Mouse (Mus musculus) heart, embryonic 15.5 days (tissue): ENCODE measurements around the gene Olfr625-ps1. TPM values are rescaled to one million over a fixed set of nuclear protein-coding genes. Genes with fewer than 3 reads are reported as not detected.

Experiments used
- polyA plus RNA-seq: library from polyadenylated mRNA; unstranded; fragments of >200 nt; fragmentation: Nextera tagmentation; extraction: Ambion mirVana; gene quantifications from 2 replicates; pipeline ENCODE4 v1.2.1, GENCODE M21; 2015

Olfr625-ps1 gene
- polyA plus RNA-seq, 1 experiment from 2014 or later = not detected

Other genes with a start within 250 kb of the Olfr625-ps1 start
- not detected in 2 replicates for gene Olfr605, start 237.3 kb upstream of the Olfr625-ps1 start, polyA plus RNA-seq
- not detected in 2 replicates for gene Olfr606, start 233.7 kb upstream of the Olfr625-ps1 start, polyA plus RNA-seq
- gene Olfr607, start 218.6 kb upstream of the Olfr625-ps1 start, polyA plus RNA-seq = 0.31 and 0.47 TPM in 2 replicates
- gene Olfr608, start 212.8 kb upstream of the Olfr625-ps1 start, polyA plus RNA-seq = 0.52 and 0.59 TPM in 2 replicates
- 0.04 and 0.19 TPM in 2 replicates for gene Olfr609, start 184.7 kb upstream of the Olfr625-ps1 start, polyA plus RNA-seq
- not detected in 2 replicates for gene Olfr610, start 170.6 kb upstream of the Olfr625-ps1 start, polyA plus RNA-seq
- gene Olfr611, start 161.9 kb upstream of the Olfr625-ps1 start, polyA plus RNA-seq = not detected in 2 replicates
- not detected in 2 replicates for gene Olfr612, start 140.0 kb upstream of the Olfr625-ps1 start, polyA plus RNA-seq
- gene Olfr613, start 134.6 kb upstream of the Olfr625-ps1 start, polyA plus RNA-seq = not detected in 2 replicates
- not detected in 2 replicates for gene Olfr615, start 126.6 kb upstream of the Olfr625-ps1 start, polyA plus RNA-seq
- not detected in 2 replicates for gene Olfr616, start 113.6 kb upstream of the Olfr625-ps1 start, polyA plus RNA-seq
- gene Olfr617, start 109.7 kb upstream of the Olfr625-ps1 start, polyA plus RNA-seq = not detected in 2 replicates
- gene Olfr618, start 92.6 kb upstream of the Olfr625-ps1 start, polyA plus RNA-seq = not detected in 2 replicates
- not detected in 2 replicates for gene Olfr619, start 82.1 kb upstream of the Olfr625-ps1 start, polyA plus RNA-seq
- not detected in 2 replicates for gene Olfr620, start 70.2 kb upstream of the Olfr625-ps1 start, polyA plus RNA-seq
- not detected in 2 replicates for gene Olfr622, start 40.0 kb upstream of the Olfr625-ps1 start, polyA plus RNA-seq
- gene Olfr623, start 19.0 kb upstream of the Olfr625-ps1 start, polyA plus RNA-seq = not detected in 2 replicates
- gene Olfr624, start 11.5 kb upstream of the Olfr625-ps1 start, polyA plus RNA-seq = 0.03 TPM in 2 replicates
- not detected in 2 replicates for gene Olfr243, start 32.0 kb downstream of the Olfr625-ps1 start, polyA plus RNA-seq
- not detected in 2 replicates for gene Olfr628, start 47.7 kb downstream of the Olfr625-ps1 start, polyA plus RNA-seq
- not detected in 2 replicates for gene Olfr629, start 62.2 kb downstream of the Olfr625-ps1 start, polyA plus RNA-seq
- not detected in 2 replicates for gene Olfr630, start 74.6 kb downstream of the Olfr625-ps1 start, polyA plus RNA-seq
- not detected in 2 replicates for gene Olfr69, start 88.9 kb downstream of the Olfr625-ps1 start, polyA plus RNA-seq
- gene Olfr68, start 97.0 kb downstream of the Olfr625-ps1 start, polyA plus RNA-seq = not detected in 2 replicates
- gene Olfr67, start 109.1 kb downstream of the Olfr625-ps1 start, polyA plus RNA-seq = not detected in 2 replicates
- 13,914 and 14,622 TPM in 2 replicates for gene Hbb-bt, start 131.3 kb downstream of the Olfr625-ps1 start, polyA plus RNA-seq
- gene Hbb-bs, start 145.4 kb downstream of the Olfr625-ps1 start, polyA plus RNA-seq = 40,231 and 44,289 TPM in 2 replicates
- not detected in 2 replicates for gene Hbb-bh2, start 157.8 kb downstream of the Olfr625-ps1 start, polyA plus RNA-seq
- 7.6 and 12.8 TPM in 2 replicates for gene Hbb-bh1, start 160.4 kb downstream of the Olfr625-ps1 start, polyA plus RNA-seq
- 765 and 1,617 TPM in 2 replicates for gene Hbb-y, start 170.5 kb downstream of the Olfr625-ps1 start, polyA plus RNA-seq
- gene Olfr66, start 203.5 kb downstream of the Olfr625-ps1 start, polyA plus RNA-seq = not detected in 2 replicates
- gene Olfr64, start 211.8 kb downstream of the Olfr625-ps1 start, polyA plus RNA-seq = not detected in 2 replicates
- gene Olfr65, start 220.8 kb downstream of the Olfr625-ps1 start, polyA plus RNA-seq = not detected in 2 replicates
- not detected in 2 replicates for gene Olfr631, start 246.1 kb downstream of the Olfr625-ps1 start, polyA plus RNA-seq